Mouse (Mus musculus) ovary, postnatal 36 days (tissue): ENCODE results near the gene Hebp2.
"Not testable (repeated sequence)": the region's sequence is repeated elsewhere in the genome, so short reads cannot be mapped to it uniquely, and the experiment has no call there.

Source experiments
- DNase-seq: peaks from one replicate; pipeline ENCODE4 v3.0.0; 2022; ENCODE audit warnings: low spot score, mixed read lengths

Hebp2 gene

GRCm38 (mm10) chr10:18545813-18546235 is at the start of gene Hebp2:
Hebp2 (minus strand) TSS chr10:18546076.
- peak; percentile 73 for DNase-seq

- no peak for DNase-seq
Observed at GRCm38 (mm10) chr10:18589455-18589854, 43.6 kb upstream of the Hebp2 start.

GRCm38 (mm10) chr10:18584188-18584587 is 38.3 kb upstream of the Hebp2 start:
- DNase-seq: no peak

GRCm38 (mm10) chr10:18572581-18572980 is 26.7 kb upstream of the Hebp2 start:
- DNase-seq: no peak

GRCm38 (mm10) chr10:18562940-18563339 is 17.1 kb upstream of the Hebp2 start:
- DNase-seq: peak; percentile 25

GRCm38 (mm10) chr10:18561445-18561844 is 15.6 kb upstream of the Hebp2 start:
- no peak for DNase-seq

GRCm38 (mm10) chr10:18559076-18559475 is 13.2 kb upstream of the Hebp2 start:
- DNase-seq: not testable (repeated sequence)

- DNase-seq: no peak
Observed at GRCm38 (mm10) chr10:18549321-18550216, 3.7 kb upstream of the Hebp2 start.

- DNase-seq: no peak
Observed at GRCm38 (mm10) chr10:18547381-18547780, 1.5 kb upstream of the Hebp2 start.

- DNase-seq: no peak
Observed at GRCm38 (mm10) chr10:18545309-18545708, 567 bp downstream of the Hebp2 start.

- DNase-seq: no peak
Observed at GRCm38 (mm10) chr10:18536889-18537288, 9.0 kb downstream of the Hebp2 start.

GRCm38 (mm10) chr10:18532293-18532692 is 13.6 kb downstream of the Hebp2 start:
- no peak for DNase-seq

GRCm38 (mm10) chr10:18530161-18530560 is 15.7 kb downstream of the Hebp2 start:
- no peak for DNase-seq

GRCm38 (mm10) chr10:18529177-18529576 is 16.7 kb downstream of the Hebp2 start:
- no peak for DNase-seq

- no peak for DNase-seq
Observed at GRCm38 (mm10) chr10:18528475-18528874, 17.4 kb downstream of the Hebp2 start.

- no peak for DNase-seq
Observed at GRCm38 (mm10) chr10:18527766-18528165, 18.1 kb downstream of the Hebp2 start.

GRCm38 (mm10) chr10:18526851-18527675 is 18.8 kb downstream of the Hebp2 start:
- no peak for DNase-seq

- no peak for DNase-seq
Observed at GRCm38 (mm10) chr10:18526184-18526850, 19.6 kb downstream of the Hebp2 start.

- no peak for DNase-seq
Observed at GRCm38 (mm10) chr10:18525726-18526125, 20.1 kb downstream of the Hebp2 start.

- DNase-seq: no peak
Observed at GRCm38 (mm10) chr10:18525311-18525710, 20.6 kb downstream of the Hebp2 start.

GRCm38 (mm10) chr10:18522556-18522955 is 23.3 kb downstream of the Hebp2 start:
- DNase-seq: no peak

- no peak for DNase-seq
Observed at GRCm38 (mm10) chr10:18511496-18511895, 34.4 kb downstream of the Hebp2 start.
